Mouse (Mus musculus) megakaryocyte, embryonic 14.5 days (primary cell): ENCODE data around the gene Sema5a.

ENCODE experiments used
- FLI1 ChIP-seq: IDR thresholded peaks from 2 replicates; pipeline ENCODE4 v1.6.1; 2012; ENCODE audit warnings: low read length, inconsistent platforms, mixed read lengths
- GATA1 ChIP-seq: IDR thresholded peaks from 3 replicates; pipeline ENCODE4 v1.6.1; 2012; ENCODE audit warnings: mixed read lengths, low read length, inconsistent platforms, borderline replicate concordance

DNA sequence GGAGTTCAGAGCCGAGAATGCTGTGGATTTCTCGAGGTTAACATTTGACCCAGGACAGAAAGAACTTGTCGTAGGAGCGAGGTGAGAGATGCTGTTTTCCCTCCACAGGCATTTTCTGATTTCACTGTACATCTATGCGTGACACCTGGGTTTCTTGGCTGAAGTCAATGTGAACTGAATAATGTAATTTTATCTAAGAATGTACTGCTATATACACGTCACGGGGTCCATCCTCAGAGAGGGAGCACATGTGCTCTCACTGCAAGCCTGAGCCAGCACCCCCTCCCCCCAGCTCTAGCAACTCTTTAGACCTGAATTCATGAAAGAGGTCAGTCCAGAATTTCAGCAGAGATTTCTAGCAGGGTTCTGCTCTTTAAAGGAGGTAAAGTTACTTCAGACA is 215.6 kb downstream of the Sema5a start:
- TF ChIP-seq FLI1 (no peak), GATA1 (no peak)
